Mouse (Mus musculus) embryonic fibroblast, embryonic 13.5 days (primary cell): ENCODE data around the gene Prrt4. TPM values are rescaled to one million over a fixed set of nuclear protein-coding genes. Genes with fewer than 3 reads are reported as not detected.
"Not testable (repeated sequence)": the region's sequence is repeated elsewhere in the genome, so short reads cannot be mapped to it uniquely, and the experiment has no call there.

ENCODE experiments used
- H3K27ac ChIP-seq: 2 replicates; pipeline ENCODE4 v1.5.1; 2012; ENCODE audit warnings: low read length, control low read depth, inconsistent platforms; ENCODE audit not compliant: insufficient read depth
- H3K4me1 ChIP-seq: 2 replicates; pipeline ENCODE4 v1.6.1; 2011; ENCODE audit warnings: low read length; ENCODE audit not compliant: control insufficient read depth, insufficient read depth
- H3K4me3 ChIP-seq: 2 replicates; pipeline ENCODE4 v1.5.1; 2011; ENCODE audit warnings: mild to moderate bottlenecking, control low read depth, low read length; ENCODE audit not compliant: insufficient read depth
- CTCF ChIP-seq: IDR thresholded peaks from 2 replicates; pipeline ENCODE4 v1.5.1; 2011; ENCODE audit warnings: mild to moderate bottlenecking, control low read depth, low read length, moderate library complexity, borderline replicate concordance; ENCODE audit not compliant: insufficient read depth
- POLR2A ChIP-seq: IDR thresholded peaks from 2 replicates; pipeline ENCODE4 v1.6.1; 2011; ENCODE audit warnings: low read depth, mild to moderate bottlenecking, control low read depth, low read length, moderate library complexity
- polyA plus RNA-seq: library from polyadenylated mRNA; stranded (reverse); fragments of >200 nt; gene quantifications from 2 replicates; pipeline ENCODE4 v1.2.4, GENCODE M21; 2011; ENCODE audit warnings: low read depth; ENCODE audit not compliant: missing spikeins, insufficient read length

The Prrt4 gene
- polyA plus RNA-seq, 1 experiment, result 0.16 TPM

GRCm38 (mm10) chr6:29174368-29174767 lies 5.0 kb downstream of the Prrt4 start:
- TF ChIP-seq POLR2A (no peak), CTCF (no peak)
- no peaks in the 10 kb centered on the region for H3K4me1 ChIP-seq
- no peak overlapping the region for H3K4me3 ChIP-seq
- no peak overlapping the region for H3K27ac ChIP-seq

DNA sequence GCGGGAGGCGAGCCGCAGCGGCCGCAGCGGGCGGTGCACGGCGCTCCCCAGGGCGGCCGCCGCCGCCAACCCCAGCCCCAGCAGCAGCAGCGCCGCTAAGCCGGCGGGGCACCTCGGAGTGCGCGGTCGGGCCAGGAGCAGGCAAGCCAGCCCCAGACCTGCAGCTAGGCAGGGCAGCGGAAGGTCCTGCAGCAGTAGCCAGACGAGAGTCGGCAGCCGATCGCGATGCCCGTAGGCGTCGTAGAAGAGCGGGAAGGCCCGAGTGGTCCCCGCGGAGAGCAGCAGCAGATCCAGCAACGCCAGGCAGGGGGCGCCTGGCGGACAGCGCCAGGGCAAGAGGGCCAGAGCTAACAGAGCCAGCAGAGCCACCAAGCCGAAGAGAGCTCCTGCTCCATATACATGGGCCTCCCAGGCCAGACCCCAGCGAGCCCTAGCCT lies 8.4 kb downstream of the Prrt4 start:
- Histone ChIP-seq H3K4me3 (peak overlapping the region; percentile 17), H3K27ac (no peak overlapping the region)

GRCm38 (mm10) chr6:29170063-29170921 lies 9.1 kb downstream of the Prrt4 start:
- H3K4me3 ChIP-seq, result peak overlapping the region; percentile 17
- TF ChIP-seq POLR2A (no peak), CTCF (no peak)
- no peak overlapping the region for H3K27ac ChIP-seq
- H3K4me1 ChIP-seq, result no peaks in the 10 kb centered on the region

More for the DNA sequence above, 8.4 kb downstream of the Prrt4 start:
- no peak for TF ChIP-seq POLR2A
- TF ChIP-seq CTCF, result peak; percentile 67
- no peaks in the 10 kb centered on the region for H3K4me1 ChIP-seq

DNA sequence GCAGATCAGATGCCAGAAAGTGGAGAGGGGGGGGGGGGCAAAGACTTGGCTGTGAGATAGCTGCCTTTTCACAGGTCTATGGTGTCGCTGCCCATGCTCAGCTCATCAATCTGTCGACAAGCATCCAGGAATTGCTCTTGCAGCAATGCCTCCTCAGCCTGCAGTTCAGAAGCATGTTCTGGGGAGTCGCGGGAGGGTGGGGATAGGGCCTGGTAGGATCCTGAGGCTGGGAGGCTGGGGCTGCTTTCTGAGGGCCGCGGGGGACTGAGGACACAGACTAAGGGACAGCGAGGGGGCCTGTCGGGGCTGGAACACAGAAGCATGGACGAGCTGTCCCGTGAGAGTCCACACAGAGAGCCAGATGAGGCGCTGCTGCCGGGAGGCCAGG lies 9.7 kb downstream of the Prrt4 start:
- Histone ChIP-seq H3K27ac (no peak overlapping the region), H3K4me3 (no peak overlapping the region), H3K4me1 (no peaks in the 10 kb centered on the region)
- no peak for TF ChIP-seq CTCF

DNA sequence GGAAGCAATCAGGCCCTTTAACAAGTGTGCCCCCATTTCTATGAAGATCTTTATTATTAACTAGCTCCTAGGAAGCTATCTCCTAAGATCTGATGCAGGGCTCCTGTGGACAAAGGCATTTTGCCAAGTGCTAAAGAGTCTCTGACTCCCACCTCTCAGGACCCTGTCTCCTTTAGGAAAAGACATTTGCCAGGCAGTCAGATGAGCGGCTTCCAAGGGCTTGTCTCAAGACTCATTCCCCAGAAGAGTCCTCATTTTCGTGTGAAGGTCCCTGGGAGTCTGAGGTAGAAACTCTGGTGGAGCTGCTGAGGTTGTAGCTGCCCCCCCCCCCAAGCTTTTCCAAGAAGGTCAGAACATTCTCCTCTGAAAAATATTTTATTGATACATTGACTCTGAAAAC lies 10.5 kb downstream of the Prrt4 start:
- Histone ChIP-seq H3K27ac (no peak overlapping the region), H3K4me1 (no peaks in the 10 kb centered on the region), H3K4me3 (no peak overlapping the region)
- TF ChIP-seq POLR2A (no peak), CTCF (no peak)

- no peak overlapping the region for H3K4me3 ChIP-seq
- TF ChIP-seq CTCF (no peak), POLR2A (no peak)
- no peaks in the 10 kb centered on the region; the same call in 1 of the 2 replicates for H3K4me1 ChIP-seq
- no peak overlapping the region for H3K27ac ChIP-seq
These were observed 13.2 kb downstream of the Prrt4 start for GRCm38 (mm10) chr6:29166196-29166595.

GRCm38 (mm10) chr6:29164314-29165244 lies 14.8 kb downstream of the Prrt4 start, which contains the start of gene Rbm28:
TSS of gene Rbm28 (minus strand) at chr6:29165006.
- no peak within 1 kb of the TSS for H3K27ac ChIP-seq
- H3K4me1 ChIP-seq, result no peaks in the 10 kb centered on the region; the same call in 1 of the 2 replicates
- peak within 1 kb of the TSS; percentile 98 for H3K4me3 ChIP-seq
- TF ChIP-seq POLR2A (peak; percentile 96), CTCF (no peak)

- H3K27ac ChIP-seq, H3K4me3 ChIP-seq, H3K4me1 ChIP-seq: not testable (repeated sequence)
These were observed 18.1 kb downstream of the Prrt4 start for GRCm38 (mm10) chr6:29161291-29161690.

- TF ChIP-seq POLR2A, result no peak
- no peak for TF ChIP-seq CTCF
- no peak overlapping the region for H3K27ac ChIP-seq
- no peaks in the 10 kb centered on the region; the same call in 1 of the 2 replicates for H3K4me1 ChIP-seq
- H3K4me3 ChIP-seq, result no peak overlapping the region
These were observed 18.6 kb downstream of the Prrt4 start for GRCm38 (mm10) chr6:29160786-29161185.

GRCm38 (mm10) chr6:29156326-29156725 lies 23.1 kb downstream of the Prrt4 start:
- Histone ChIP-seq H3K27ac (no peak overlapping the region), H3K4me3 (no peak overlapping the region), H3K4me1 (no peaks in the 10 kb centered on the region)
- TF ChIP-seq POLR2A (no peak), CTCF (no peak)

DNA sequence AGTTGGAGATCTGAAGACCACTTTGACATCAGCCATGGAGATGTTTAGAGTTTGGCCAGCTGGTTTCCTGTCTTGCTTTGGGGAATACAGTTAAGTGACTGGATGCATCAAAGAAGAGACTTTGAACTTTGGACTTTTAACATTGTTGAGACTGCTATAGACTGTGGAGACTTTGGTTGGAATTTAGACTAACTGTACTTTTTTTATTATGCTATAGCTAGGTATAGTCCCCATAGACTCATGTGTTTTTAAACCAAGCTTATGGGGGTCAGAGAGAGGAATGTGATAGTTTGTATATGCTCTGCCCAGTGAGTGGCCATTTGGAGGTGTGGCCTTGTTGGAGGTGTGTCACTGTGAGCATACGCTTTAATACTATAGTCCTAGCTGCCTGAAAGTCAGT lies 29.4 kb downstream of the Prrt4 start:
- TF ChIP-seq CTCF (no peak), POLR2A (no peak)

More for the DNA sequence above, 29.4 kb downstream of the Prrt4 start:
- H3K4me1 ChIP-seq, result peaks cover 5% of the 10 kb centered on the region
- no peak overlapping the region for H3K27ac ChIP-seq
- H3K4me3 ChIP-seq, result no peak overlapping the region
